Mouse (Mus musculus) kidney, adult 2 months (tissue): ENCODE measurements around the gene Fmn2.

ENCODE experiments used
- CTCF ChIP-seq: fragments of 200-500 bp; conservative IDR thresholded peaks from 2 replicates; pipeline ENCODE4 v1.5.1; 2011; ENCODE audit warnings: low read depth, mild to moderate bottlenecking, control low read depth, low read length, moderate library complexity, mixed read lengths; ENCODE audit not compliant: insufficient read depth, insufficient read length
- POLR2A ChIP-seq: fragments of 200-500 bp; IDR thresholded peaks from one replicate; pipeline ENCODE4 v1.6.1; 2011; ENCODE audit warnings: low read depth, low read length, control low read depth

GRCm38 (mm10) chr1:174508571-174509110 is 7.0 kb downstream of the Fmn2 start:
- TF ChIP-seq CTCF (no peak), POLR2A (no peak)
